Mouse (Mus musculus): ENCODE data around the gene Mast4. TPM values are rescaled to one million over a fixed set of nuclear protein-coding genes. Genes with fewer than 3 reads are reported as not detected.

The Mast4 gene
- total and polyA plus RNA-seq, 3 experiments: 0.99 to 7.4 (median 6.1) TPM

GRCm38 (mm10) chr13:103332731-103333130 is 1.6 kb downstream of the Mast4 start:
- DNase-seq (ENCODE audit: extremely low read depth): no peak
- Histone ChIP-seq H3K9ac (ENCODE audit: insufficient read depth, low read depth) (no peak overlapping the region), H3K4me1 (ENCODE audit: control insufficient read depth in 1 of 2, insufficient read depth in 2 of 2) (peaks cover 0 to 10% of the 10 kb centered on the region in 2 experiments; a peak in 1 of 4 replicates), H3K79me2 (replicated peaks; ENCODE audit: control insufficient read depth, extremely low read depth, insufficient read depth, poor library complexity, severe bottlenecking) (no peaks in the 10 kb centered on the region), H3K4me3 (replicated peaks in 1 of 3; ENCODE audit: low read depth in 2 of 3, low read length in 2 of 3, poor library complexity in 1 of 3) (no peak overlapping the region), H3K9me3 (replicated peaks; ENCODE audit: low read length) (peaks cover 18% of the 10 kb centered on the region), H3K36me3 (replicated peaks in 1 of 2; ENCODE audit: control insufficient read depth in 1 of 2, insufficient read depth in 1 of 2, low read length in 1 of 2) (peaks cover 0 to 17% of the 10 kb centered on the region in 2 experiments), H3K27ac (ENCODE audit: insufficient read depth, low read depth) (no peak overlapping the region), H3K27me3 (replicated peaks) (no peaks in the 10 kb centered on the region), H3K4me2 (ENCODE audit: insufficient read depth, low read depth, poor library complexity, severe bottlenecking) (no peak overlapping the region)
- TF ChIP-seq CTCF (conservative IDR thresholded peaks at IDR 0.05 in 1 of 2, IDR thresholded peaks at IDR 0.05 in 1 of 2; ENCODE audit: low read depth in 2 of 2, low read length in 2 of 2) (no peak), E2F4 (IDR thresholded peaks at IDR 0.05; ENCODE audit: insufficient replicate concordance, low read depth, low read length) (no peak), MXI1 (IDR thresholded peaks at IDR 0.05; ENCODE audit: low read depth, low read length) (no peak), GABPA (IDR thresholded peaks at IDR 0.05; ENCODE audit: insufficient replicate concordance, low read depth, low read length) (no peak), PAX5 (IDR thresholded peaks at IDR 0.05; ENCODE audit: low read length) (no peak), ZC3H11A (IDR thresholded peaks at IDR 0.05; ENCODE audit: low read depth, low read length) (no peak), TBP (conservative IDR thresholded peaks at IDR 0.05; ENCODE audit: low read depth, low read length) (no peak), SIN3A (IDR thresholded peaks at IDR 0.05; ENCODE audit: low read length) (no peak), JUN (IDR thresholded peaks at IDR 0.05; ENCODE audit: insufficient read depth, low read depth, low read length) (no peak), MAFK (IDR thresholded peaks at IDR 0.05; ENCODE audit: insufficient replicate concordance, low read length) (no peak), SMC3 (IDR thresholded peaks at IDR 0.05; ENCODE audit: low read depth, low read length) (no peak)
- in situ Hi-C loops (cut with MboI; ENCODE audit: low pct_ligation_motif_present, low pct_unique_long_range_greater_than_20kb, low sequenced_read_pairs) (no loop called here), dilution Hi-C loops (cut with MboI; ENCODE audit: extremely low pct_ligation_motif_present, extremely low pct_unique_long_range_greater_than_20kb, low sequenced_read_pairs) (no loop called here)

DNA sequence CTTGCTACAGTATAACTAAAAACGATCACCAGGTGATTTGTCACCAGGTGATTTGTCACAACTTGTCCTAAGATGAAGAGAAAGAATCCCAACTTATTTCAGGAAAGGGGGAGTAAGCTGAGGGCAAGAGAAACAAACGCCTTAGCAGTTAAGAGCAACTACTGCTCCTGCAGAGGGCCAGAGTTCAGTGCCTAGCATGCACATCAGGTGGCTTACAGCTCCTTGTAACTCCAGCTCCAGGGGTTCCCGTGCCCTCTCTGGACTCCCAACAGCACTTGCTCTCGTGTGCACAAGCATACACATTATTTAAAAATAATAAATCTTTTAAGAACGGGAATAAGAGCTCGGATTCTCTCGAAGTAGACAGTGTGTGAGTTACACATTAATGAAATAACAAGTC is 3.2 kb downstream of the Mast4 start:
- Histone ChIP-seq H3K9ac (ENCODE audit: insufficient read depth, low read depth) (no peak overlapping the region), H3K79me2 (replicated peaks; ENCODE audit: control insufficient read depth, extremely low read depth, insufficient read depth, poor library complexity, severe bottlenecking) (no peaks in the 10 kb centered on the region), H3K36me3 (replicated peaks in 1 of 2; ENCODE audit: control insufficient read depth in 1 of 2, insufficient read depth in 1 of 2, low read length in 1 of 2) (peaks cover 0 to 14% of the 10 kb centered on the region in 2 experiments), H3K9me3 (replicated peaks; ENCODE audit: low read length) (peaks cover 18% of the 10 kb centered on the region), H3K4me1 (ENCODE audit: control insufficient read depth in 1 of 2, insufficient read depth in 2 of 2) (peaks cover 0 to 7% of the 10 kb centered on the region in 2 experiments; a peak in 1 of 4 replicates), H3K4me3 (replicated peaks in 1 of 3; ENCODE audit: low read depth in 2 of 3, low read length in 2 of 3, poor library complexity in 1 of 3) (no peak overlapping the region), H3K4me2 (ENCODE audit: insufficient read depth, low read depth, poor library complexity, severe bottlenecking) (no peak overlapping the region), H3K27ac (ENCODE audit: insufficient read depth, low read depth) (no peak overlapping the region), H3K27me3 (replicated peaks) (no peaks in the 10 kb centered on the region)
- TF ChIP-seq ETS1 (conservative IDR thresholded peaks at IDR 0.05; ENCODE audit: low read depth, low read length) (no peak), SMC3 (IDR thresholded peaks at IDR 0.05; ENCODE audit: low read depth, low read length) (no peak), HCFC1 (IDR thresholded peaks at IDR 0.05; ENCODE audit: low read depth, low read length) (no peak)
- dilution Hi-C loops (cut with MboI; ENCODE audit: extremely low pct_ligation_motif_present, extremely low pct_unique_long_range_greater_than_20kb, low sequenced_read_pairs): no loop called here
- no peak for DNase-seq (ENCODE audit: extremely low read depth)
- in situ Hi-C loops (cut with MboI; ENCODE audit: low pct_ligation_motif_present, low pct_unique_long_range_greater_than_20kb, low sequenced_read_pairs): no loop called here

DNA sequence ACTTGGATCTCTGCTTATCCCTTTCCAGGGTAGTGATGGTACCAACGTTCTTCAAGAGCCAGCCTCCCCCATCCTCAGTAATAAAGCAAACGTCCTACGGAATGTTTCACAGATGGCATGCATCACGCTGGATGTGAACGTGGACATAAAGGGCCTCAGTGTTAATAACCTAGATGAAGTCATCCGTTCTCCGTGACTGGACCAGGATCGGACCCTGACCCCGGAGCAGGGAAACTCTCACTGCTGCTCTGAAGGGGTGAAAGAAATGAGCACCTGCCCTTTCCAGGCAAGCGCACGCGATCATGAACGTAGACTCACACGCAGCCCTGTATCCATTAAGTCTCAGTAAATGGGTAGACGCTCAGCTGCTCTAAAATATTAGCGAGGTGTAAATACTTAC is 6.0 kb downstream of the Mast4 start:
- no peak for TF ChIP-seq NRF1 (IDR thresholded peaks at IDR 0.05; ENCODE audit: low read depth, low read length)
- TF ChIP-seq TCF12 (IDR thresholded peaks at IDR 0.05; ENCODE audit: low read depth, low read length): no peak
- TF ChIP-seq TBP (conservative IDR thresholded peaks at IDR 0.05; ENCODE audit: low read depth, low read length): no peak
- TF ChIP-seq SIN3A (IDR thresholded peaks at IDR 0.05; ENCODE audit: low read length): no peak
- no peak for TF ChIP-seq MYC (IDR thresholded peaks at IDR 0.05; ENCODE audit: low read depth, low read length)
- TF ChIP-seq ELF1 (IDR thresholded peaks at IDR 0.05; ENCODE audit: low read depth, low read length): no peak
- no peak for TF ChIP-seq HCFC1 (IDR thresholded peaks at IDR 0.05; ENCODE audit: low read depth, low read length)
- no peak for TF ChIP-seq JUN (IDR thresholded peaks at IDR 0.05; ENCODE audit: insufficient read depth, low read depth, low read length)
- no peak for TF ChIP-seq ZKSCAN1 (IDR thresholded peaks at IDR 0.05; ENCODE audit: borderline replicate concordance, low read depth, low read length)
- no peak for TF ChIP-seq GABPA (IDR thresholded peaks at IDR 0.05; ENCODE audit: insufficient replicate concordance, low read depth, low read length)
- TF ChIP-seq CHD1 (IDR thresholded peaks at IDR 0.05; ENCODE audit: low read depth, low read length): no peak
- TF ChIP-seq SMC3 (IDR thresholded peaks at IDR 0.05; ENCODE audit: low read depth, low read length): no peak
- TF ChIP-seq MAZ (IDR thresholded peaks at IDR 0.05; ENCODE audit: low read depth, low read length): no peak
- TF ChIP-seq RAD21 (IDR thresholded peaks at IDR 0.05; ENCODE audit: low read depth, low read length): no peak
- Histone ChIP-seq H3K27me3 (replicated peaks) (no peaks in the 10 kb centered on the region), H3K4me1 (ENCODE audit: control insufficient read depth in 1 of 2, insufficient read depth in 2 of 2) (peaks cover 1 to 5% of the 10 kb centered on the region in 2 experiments; a peak in 1 of 4 replicates), H3K27ac (ENCODE audit: insufficient read depth, low read depth) (no peak overlapping the region), H3K9me3 (replicated peaks; ENCODE audit: low read length) (peaks cover 1% of the 10 kb centered on the region), H3K9ac (ENCODE audit: insufficient read depth, low read depth) (no peak overlapping the region), H3K4me3 (replicated peaks in 1 of 3; ENCODE audit: low read depth in 2 of 3, low read length in 2 of 3, poor library complexity in 1 of 3) (no peak overlapping the region), H3K4me2 (ENCODE audit: insufficient read depth, low read depth, poor library complexity, severe bottlenecking) (no peak overlapping the region), H3K79me2 (replicated peaks; ENCODE audit: control insufficient read depth, extremely low read depth, insufficient read depth, poor library complexity, severe bottlenecking) (no peaks in the 10 kb centered on the region), H3K36me3 (replicated peaks in 1 of 2; ENCODE audit: control insufficient read depth in 1 of 2, insufficient read depth in 1 of 2, low read length in 1 of 2) (no peaks in the 10 kb centered on the region)
- DNase-seq (ENCODE audit: extremely low read depth): no peak
- dilution Hi-C loops (cut with MboI; ENCODE audit: extremely low pct_ligation_motif_present, extremely low pct_unique_long_range_greater_than_20kb, low sequenced_read_pairs) (no loop called here), in situ Hi-C loops (cut with MboI; ENCODE audit: low pct_ligation_motif_present, low pct_unique_long_range_greater_than_20kb, low sequenced_read_pairs) (no loop called here)

All from CH12.LX (cell line).